Mouse (Mus musculus) spleen, embryonic (tissue): ENCODE measurements at regions not wholly inside any gene's neighbourhood (a gene's known extent, or its start where the extent isn't known, plus 50 kb on each side); places are given as distances from the start of the nearest gene placed in this dataset.

Experiments
- CTCF ChIA-PET: fragments of 350-600 bp; sonication (Branson Sonifier 250); formaldehyde crosslinking; loops from one replicate; lab custom pipeline; 2022; lab: Charles Lee

DNA sequence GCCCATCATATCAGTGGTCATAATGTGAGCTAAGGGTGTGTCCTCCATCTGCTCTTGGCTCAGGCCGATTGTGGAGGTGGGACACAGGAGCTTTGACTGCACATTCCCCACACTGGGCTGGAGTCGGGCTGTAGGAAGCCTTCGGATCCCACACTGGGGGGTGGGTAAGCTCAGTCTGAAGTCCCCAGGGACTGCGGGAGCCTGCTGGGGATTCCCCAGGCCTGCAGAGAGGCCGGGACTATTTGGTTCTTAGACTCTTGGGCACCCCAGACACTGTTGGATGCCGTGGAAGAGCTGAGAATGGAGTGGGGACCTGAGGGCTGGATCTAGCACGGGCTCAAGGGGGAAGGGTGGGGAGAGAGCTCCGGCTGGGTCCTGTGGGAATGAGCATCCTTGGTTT is 547.1 kb upstream of the Nrp1 start:
- CTCF ChIA-PET, result no interaction called here

DNA sequence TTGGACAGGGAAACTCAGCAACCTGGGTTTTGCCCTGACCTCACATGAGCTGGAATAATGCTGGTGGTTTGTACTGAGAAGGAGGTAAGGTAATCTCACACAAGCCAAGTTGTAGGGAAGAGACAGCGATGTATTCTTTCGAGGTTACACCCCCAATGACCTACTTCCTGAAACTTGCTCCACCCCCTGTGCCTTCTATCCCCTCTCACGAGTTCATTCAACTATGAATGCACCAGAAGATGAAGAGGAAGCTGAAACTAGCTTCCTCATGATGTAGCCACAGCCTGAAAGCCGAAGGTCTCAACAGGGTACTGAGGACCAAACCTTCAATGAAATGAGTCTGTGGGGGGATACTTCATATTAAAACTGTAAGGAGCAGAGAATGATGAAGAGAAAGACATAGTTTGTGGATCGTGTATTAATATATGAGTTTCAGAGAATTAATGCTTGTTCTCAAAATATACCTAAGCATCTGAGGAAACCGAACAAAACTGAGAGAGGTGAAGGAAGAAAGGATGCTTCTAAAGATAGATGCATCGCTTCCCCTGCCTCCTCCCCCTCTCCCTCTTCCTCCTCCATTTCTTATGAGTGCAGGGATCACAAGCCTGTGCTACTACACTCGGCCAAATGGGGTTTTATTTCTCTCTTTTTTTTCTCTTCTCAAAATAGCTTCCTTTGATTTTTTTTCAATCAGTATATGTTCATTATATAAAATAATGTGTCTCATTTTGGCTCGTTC is 543.5 kb upstream of the Nrp1 start:
- CTCF ChIA-PET, result no interaction called here

DNA sequence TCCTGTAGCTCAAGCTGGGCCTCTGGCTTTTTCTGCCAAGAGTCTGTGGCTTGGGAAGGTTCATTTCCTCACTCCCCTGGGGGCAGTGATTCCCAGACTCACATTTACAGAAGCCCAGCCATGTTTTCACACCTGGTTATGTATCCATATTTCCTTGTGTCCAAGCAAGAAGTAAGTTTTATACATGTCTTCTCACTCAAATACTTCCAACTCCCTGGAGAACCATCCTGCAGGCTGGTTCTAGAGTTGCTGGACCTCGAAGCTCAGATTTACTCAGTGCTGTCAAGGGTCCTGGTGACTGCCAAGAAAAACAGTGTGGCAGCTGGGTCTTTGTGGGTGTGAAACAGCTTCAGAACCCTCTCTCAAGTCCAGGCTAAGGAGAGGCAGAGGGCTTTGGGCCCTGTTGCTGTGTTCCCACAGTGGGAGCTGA is 537.6 kb upstream of the Nrp1 start:
- CTCF ChIA-PET, result no interaction called here

DNA sequence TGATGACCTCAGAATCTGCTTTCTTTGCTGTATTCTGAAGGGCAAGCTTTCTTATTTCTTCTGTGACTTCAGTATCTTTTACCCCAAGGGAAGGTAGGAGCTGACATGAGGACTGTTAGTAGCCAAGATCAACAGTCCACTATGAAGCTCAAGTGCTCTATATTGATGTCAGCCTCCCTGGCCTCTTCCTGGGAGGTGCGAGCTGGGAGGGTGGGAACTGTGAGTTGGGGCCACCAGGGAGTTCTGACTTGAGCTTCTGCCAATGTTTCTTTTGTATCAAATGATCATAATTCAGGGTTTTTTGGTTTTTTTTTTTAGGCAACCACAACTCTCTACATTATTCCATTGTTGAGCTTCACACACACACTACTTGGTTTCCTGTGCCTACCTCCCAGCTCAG is 536.8 kb upstream of the Nrp1 start:
- CTCF ChIA-PET, result no interaction called here

DNA sequence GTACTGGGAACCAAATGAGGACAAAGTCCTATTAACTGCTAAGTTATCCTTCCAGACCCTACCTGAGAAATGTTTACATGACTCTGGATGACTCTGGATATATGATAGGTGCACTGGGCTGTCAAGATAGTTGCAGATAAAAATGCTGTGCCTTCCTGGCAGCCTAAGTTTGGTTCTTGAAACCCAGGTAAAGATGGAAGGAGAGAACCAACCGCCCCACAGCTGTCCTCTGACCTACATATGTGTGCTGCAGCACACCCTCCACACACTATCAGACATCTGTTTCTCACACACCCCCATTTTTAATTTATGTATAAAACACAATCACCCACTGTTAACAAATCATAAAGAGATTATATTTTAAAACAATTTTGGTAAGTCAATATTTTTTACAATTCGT is 533.4 kb upstream of the Nrp1 start:
- CTCF ChIA-PET, result no interaction called here

DNA sequence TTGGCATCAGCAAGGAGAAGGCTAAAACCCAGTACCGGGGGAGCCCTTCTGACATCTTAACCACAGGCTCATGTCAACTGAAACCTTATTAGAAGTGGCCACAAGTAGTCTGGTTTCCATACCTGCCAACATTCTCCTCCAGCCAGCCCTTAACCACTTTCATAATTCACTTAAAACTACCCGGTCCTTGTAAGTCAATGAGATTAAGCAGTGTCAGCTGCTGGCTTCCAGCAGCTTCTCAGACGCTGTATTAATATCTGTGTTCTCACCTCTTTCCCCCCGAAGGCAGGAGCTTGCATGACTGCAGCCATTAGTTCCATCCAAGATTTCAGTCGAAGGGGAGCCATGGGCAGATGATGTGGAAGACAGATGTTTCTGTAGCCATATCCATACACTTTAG is 530.6 kb upstream of the Nrp1 start:
- CTCF ChIA-PET, result interaction anchor here (0.7 kb wide), 1 partner anchor 1819 kb away, joined by 3 read pairs; no protein-coding TSS in a partner anchor

DNA sequence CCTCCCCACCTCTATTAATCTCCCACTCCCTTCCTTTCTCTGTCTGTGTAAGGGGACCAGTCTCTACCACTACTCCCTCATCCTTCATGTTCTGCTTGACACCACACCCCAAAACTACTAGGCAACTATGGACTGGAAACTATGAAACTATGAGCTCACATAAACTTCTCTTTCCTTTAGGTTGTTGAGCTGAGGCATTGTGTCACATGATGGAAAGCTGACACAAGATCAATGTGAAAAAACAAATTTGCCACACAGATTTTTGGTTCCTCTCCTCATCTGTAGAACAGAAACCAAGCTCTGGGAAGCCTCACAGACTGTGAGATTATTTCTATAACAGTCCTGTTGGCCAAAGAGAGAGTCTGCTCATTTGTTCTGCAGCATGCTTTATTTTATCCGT is 528.7 kb upstream of the Nrp1 start:
- CTCF ChIA-PET, result interaction anchor here (0.6 kb wide), 1 partner anchor 107 kb away, joined by 3 read pairs; no protein-coding TSS in a partner anchor

DNA sequence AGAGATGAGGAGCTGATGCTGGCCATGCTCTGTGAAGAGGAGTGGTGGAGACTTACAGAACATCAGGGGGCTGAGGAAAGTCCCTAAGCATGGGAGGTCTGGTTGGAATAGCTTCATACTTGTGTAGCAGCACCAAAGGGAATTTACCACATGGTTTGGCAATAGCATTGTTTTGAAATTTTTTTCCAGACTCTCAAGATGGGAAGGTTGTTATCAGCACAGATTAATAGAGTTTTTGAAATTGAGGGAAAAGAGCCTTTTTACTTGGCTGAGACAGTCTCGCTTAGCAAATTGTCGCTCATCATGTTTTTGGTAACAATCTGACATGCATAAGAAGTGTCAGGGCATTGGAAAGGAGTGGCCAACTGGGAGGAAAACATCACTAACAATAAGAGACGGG is 524.4 kb upstream of the Nrp1 start:
- CTCF ChIA-PET, result no interaction called here

DNA sequence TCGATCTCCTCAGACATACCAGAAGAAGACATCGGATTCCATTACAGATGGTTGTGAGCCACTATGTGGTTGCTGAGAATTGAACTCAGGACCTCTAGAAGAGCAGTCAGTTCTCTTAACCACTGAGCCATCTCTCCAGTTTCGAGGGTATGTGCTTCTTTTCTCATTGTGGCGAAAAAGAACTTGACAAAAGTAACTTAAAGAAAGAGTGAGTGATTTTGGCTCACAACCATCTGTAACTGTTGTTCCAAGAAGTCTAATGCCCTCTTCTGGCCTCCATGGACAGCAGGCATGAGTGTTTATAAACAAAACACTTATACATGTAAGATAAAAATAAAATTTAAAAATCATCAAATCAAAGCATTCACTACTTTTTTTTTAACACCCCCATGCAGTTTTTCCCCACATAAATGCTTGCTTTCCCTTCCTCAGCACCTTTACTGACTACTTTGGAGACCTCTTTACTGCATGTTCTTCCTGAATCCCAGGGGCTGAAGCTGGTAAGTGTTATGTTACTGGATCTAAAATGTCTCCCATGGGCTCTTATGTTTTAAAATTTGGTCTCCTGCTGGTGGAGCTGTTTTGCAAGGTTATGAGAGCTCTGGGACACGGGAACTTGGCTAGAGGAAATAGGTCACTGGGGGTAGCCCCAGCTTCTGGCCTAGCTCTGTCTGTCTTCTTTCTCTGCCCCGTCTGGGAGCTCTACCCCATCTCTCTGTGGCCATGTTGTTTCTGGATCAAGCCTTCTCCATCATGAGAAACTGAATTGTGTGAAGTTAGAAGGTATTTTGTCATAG is 521.8 kb upstream of the Nrp1 start:
- CTCF ChIA-PET, result no interaction called here

DNA sequence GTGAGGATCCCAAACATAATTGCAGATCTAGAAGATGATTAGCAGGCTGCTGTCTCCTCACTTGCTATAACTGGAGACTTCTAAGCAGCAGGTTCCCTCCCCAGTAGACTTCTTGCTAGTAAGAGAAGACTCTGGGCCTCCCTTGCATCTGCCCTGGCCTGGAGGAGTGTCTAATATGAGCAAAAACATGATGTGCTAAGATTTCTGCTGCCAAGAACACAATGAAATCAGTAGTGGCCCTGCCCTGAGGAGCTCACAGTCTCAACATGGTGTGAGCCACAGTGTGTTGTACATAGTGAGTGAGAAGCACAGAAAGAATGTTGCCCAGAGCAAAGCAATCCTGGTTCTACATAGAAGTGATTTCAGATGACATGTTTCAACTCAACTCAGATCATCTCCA is 520.1 kb upstream of the Nrp1 start:
- CTCF ChIA-PET, result no interaction called here

DNA sequence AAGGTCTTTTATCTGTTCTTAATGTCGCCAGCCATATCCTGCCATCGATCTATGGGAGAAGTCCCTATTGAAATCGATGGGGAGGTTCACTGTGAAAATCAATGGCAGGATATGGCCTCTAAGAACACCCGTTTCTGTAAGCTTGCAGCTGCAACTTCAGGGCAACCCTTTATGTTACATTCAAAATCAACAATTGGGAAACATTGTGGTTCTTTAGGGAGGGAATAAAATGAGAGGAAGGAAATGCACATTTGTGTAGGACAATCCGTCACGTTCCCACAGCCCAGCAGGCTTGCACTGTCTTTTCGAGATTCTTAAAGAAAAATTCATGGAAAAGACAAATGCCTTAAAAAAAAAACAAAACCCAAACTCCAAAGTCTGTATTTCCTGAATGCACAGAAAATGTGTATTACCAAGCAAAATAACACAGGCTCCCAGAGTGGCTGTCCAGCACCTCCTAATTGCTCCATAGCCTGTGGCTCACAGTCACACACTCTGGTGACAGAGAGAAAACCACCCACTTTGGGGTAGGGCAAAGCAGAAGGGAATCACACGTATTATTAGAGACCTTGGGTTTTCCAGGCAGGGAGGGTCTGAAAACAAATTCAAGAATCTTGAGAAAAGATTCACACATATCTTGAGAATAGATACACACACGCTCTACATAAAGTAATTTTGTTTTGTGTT is 510.9 kb upstream of the Nrp1 start:
- CTCF ChIA-PET, result no interaction called here

DNA sequence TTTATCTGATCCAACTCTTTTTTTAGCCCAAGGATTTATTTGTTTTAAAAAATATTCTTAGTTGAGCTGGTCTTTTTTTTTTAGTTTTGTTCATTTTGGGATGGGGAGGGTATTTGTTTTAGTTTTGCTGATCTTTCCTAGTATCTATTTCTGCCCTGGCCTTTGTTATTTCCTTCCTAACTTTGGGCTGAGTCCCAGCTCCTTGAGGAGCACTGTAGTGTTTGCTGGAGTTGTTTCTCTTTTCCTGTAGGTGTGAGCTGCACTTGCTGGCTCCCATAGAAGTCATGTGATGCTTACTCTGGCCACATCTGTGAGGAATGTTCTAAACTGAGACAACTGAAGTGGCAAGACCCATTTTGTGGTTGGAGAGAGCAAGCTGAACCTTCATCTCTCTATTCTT is 508.5 kb upstream of the Nrp1 start:
- CTCF ChIA-PET, result interaction anchor here (0.7 kb wide), 1 partner anchor 41 kb away, joined by 5 read pairs; no protein-coding TSS in a partner anchor

DNA sequence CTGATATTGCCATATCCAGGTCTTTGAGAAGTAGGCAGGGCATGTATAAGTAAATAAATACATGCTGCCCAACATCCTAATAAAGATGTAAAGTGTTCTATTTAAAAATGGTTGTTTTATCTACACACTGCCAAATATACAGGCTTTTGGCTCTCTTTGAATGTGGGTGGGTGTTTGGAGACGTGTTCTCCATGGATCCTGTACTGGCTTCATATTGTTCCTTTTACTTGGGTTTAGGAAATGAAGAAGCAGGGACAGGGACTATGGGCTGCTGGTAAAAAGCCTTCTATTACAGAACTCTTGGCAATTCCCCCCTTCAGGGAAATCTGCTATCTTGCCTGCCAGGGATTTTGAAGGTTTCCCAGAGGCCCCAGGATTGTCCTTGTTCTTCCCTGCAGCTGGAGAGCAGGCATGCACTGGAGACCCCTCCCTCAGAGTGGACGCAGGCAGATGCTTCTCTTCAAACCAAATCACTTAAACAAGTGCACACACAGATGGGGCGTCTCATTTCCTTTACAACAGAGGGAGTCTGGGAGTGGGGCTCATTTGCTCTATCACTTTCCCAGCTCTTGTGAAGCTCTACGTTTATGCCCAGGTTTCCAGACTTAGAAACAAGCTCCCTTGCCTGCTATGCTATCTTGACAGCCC is 502.6 kb upstream of the Nrp1 start:
- CTCF ChIA-PET, result no interaction called here

DNA sequence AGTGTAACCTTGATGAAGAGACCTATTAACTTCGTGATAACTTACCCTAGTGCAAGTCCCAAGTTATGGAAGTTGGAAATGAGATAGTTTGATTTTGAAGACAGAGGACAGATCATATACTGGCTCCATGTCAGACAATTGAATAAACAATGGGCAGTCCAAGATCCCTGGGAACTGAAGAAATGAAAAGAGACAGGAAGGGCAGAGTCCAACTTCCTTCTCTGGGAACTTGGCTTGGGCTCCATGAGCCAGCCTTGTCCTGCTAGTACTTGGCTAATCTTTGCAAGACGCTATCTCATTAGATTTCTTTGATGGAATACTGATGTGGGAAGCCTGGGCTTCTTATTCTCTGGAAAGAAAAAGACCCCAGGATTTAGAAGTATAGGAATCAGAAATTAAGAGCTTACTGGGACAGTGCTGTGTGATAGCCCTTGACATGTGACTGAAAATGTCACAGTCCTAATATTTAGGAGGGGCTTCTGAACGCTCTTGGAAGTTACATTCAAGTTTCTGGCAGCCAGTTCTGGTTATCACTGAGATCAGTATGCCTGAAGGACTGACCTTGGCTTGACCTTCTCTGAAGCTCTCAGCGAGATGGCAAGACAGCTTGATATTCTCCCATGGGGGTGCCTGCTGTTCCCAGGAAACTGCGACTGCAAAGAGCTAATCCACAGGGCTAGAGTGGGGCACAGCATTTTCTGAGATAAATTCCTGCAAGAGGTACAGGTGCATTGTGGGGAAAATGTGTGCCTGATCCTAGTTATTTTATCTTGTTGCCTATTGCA is 501.9 kb upstream of the Nrp1 start:
- CTCF ChIA-PET, result no interaction called here

DNA sequence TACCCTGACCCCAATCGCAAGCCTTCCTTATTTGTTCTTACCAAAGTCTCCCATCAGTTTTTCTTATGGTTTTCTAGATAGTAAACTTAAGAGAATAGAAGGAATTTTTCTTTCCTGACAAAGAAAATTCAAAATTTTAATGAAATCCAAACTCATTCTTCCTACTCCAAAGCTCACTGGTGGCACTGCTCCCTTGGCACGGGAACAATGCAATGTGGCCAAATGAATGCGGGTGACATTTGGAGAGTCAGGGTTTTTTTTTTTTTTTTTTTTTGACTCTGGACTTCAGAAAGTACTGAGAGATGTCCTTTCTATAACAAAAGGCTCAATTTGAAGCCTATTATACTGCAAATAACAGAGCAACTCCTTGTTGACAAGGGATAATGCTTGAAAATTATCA is 499.4 kb upstream of the Nrp1 start:
- CTCF ChIA-PET, result no interaction called here

DNA sequence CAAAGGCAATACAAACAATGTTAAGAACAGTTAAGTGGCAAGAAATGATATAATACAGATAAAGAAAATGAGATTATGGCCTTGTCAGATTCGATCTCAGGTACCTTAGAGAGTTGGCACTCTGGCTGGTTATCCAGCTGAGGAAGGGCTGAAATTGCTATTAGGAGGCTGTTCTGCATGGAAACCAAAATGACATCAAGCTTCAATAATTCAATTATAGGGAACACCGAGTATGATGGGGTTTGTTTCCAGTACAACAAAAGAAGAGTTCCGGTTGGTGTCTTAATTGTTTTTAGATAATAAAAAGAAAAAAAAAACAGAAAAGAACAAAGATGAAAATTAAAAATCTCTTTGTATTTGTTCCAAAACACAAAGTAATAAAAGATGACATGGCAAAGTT is 498.0 kb upstream of the Nrp1 start:
- CTCF ChIA-PET, result interaction anchor here (0.7 kb wide), 1 partner anchor 1620 kb away, joined by 3 read pairs; no protein-coding TSS in a partner anchor

DNA sequence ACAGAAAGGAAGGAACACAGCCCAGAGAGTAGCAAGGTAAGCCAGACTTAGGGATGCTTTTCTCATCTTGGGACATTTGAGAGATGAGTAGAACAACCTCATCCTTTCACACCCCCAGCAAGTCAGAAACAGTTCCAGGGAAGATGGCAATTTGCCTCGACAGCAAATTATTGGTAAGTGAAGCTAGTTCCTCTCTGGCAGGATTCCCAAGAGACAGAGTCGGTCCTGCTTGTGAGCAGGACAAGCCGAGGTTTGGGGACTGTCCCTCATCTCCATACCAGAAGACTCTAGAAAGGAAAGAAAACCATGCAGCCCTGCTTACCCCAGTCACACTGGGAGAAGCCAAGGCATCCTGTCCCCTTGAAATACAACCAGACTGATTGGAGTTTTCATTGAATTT is 497.5 kb upstream of the Nrp1 start:
- CTCF ChIA-PET, result no interaction called here

DNA sequence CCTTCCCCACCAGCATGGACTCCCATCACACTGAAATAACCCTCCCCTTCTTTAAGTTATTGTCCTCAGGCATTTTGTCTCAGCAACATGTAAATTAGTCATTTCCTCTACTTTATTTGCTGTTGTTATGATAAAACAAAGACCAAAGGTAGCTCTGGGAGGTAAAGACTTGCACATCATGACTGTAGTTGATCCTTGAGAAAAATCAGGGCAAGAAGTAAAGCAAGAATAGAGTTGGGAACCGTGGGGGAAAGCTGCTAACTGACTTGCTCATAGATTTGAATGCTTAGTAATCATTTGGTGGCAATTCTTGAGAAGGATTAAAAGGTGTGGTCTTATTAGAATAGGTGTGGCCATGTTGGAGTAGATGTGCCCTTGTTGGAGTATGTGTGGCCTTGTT is 473.8 kb upstream of the Nrp1 start:
- CTCF ChIA-PET, result interaction anchor here (0.7 kb wide), 1 partner anchor 1971 kb away, joined by 12 read pairs; no protein-coding TSS in a partner anchor

DNA sequence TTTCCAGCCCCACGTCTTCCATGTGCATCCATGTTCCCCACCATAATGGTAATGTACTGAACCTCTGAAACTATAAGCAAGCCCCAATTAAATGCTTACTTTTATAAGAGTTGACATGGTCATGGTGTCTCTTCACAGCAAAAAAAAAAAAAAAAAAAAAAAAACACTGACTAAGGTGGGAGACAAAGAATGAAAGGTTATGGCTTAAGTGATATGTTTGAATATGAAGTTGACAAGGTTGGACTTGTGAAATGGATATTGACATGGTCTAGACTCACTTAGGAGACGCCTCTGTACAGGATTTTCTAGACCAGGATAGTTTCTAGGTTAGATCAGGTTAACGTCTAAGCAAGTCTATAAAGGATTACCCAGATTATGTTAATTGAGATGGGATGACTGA is 473.2 kb upstream of the Nrp1 start:
- CTCF ChIA-PET, result interaction anchor here (0.7 kb wide), 1 partner anchor 1971 kb away, joined by 12 read pairs; no protein-coding TSS in a partner anchor

DNA sequence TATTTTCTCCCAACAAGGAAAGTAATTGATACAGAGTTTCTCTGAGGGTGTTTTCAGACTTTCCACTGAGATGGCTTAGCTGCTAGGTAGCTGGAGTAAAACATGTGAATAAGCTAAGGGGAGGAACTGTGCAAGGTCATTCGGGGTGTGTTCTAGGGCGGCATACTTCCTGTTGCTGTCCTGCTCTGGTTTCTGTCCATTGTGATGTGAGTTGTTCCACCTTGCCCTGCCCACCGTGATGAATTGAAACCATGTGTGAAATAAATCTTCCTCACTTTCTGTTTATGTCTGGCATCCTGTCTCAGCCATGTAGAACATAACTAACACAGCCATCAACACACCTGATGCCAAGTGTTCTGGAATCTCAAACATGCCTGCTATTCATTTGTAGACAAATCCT is 472.6 kb upstream of the Nrp1 start:
- CTCF ChIA-PET, result no interaction called here

DNA sequence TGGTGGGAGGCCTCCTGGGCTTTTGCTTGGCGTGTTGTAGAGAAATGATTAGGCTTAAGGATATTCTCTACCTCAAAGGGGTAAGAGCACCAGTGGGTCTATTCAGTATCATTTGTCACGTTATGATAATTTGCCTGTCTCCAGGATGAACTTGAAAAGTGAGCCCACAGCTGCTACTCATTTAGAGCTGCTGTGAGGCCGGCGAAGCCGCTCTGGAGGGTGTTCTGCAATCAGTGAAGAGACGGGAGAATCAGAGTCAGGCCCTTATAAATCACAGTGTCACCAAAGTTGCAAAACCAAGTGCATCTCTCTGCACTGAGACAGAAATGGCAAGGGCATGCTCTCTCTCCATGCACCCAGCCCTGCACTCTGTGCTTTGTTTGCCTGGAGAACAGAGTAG is 467.7 kb upstream of the Nrp1 start:
- CTCF ChIA-PET, result no interaction called here
